Comparison of ENCODE assay signal across 8 mouse cellular contexts in genomic region chr11:97745331-97745721, GRCm38 (mm10). TPM values are rescaled to one million over a fixed set of nuclear protein-coding genes. Genes with fewer than 3 reads are reported as not detected.
DNase-seq lines count a peak whose midpoint lies in the region; ATAC-seq and TF ChIP-seq lines count a peak whose summit lies in the region.

No protein-coding gene starts in this region.

- no peak overlapping the region for H3K9ac ChIP-seq in kidney, postnatal 0 days (ENCODE audit: low read depth, low read length)
- H3K9ac ChIP-seq in embryonic facial prominence, embryonic 11.5 days (replicated peaks; ENCODE audit: low read length): no peak overlapping the region; the same call in 1 of the 2 replicates
- no peak overlapping the region for H3K9ac ChIP-seq in hindbrain, embryonic 16.5 days (ENCODE audit: low read depth, low read length)
- no peak overlapping the region; the same call in 1 of the 2 replicates for H3K9ac ChIP-seq in midbrain, embryonic 15.5 days

- peak overlapping the region; percentile 51 for H3K4me2 ChIP-seq in kidney, postnatal 0 days (ENCODE audit: low read length)
- peak overlapping the region; percentile 34 for H3K4me2 ChIP-seq in embryonic facial prominence, embryonic 11.5 days (ENCODE audit: low read depth, low read length)
- H3K4me2 ChIP-seq in hindbrain, embryonic 16.5 days (ENCODE audit: low read length): peak overlapping the region; percentile 88
- peak overlapping the region; percentile 63 for H3K4me2 ChIP-seq in midbrain, embryonic 15.5 days

- peaks cover 20% of the 10 kb centered on the region for H3K4me1 ChIP-seq in kidney, postnatal 0 days (replicated peaks; ENCODE audit: insufficient read depth, low read length)
- H3K4me1 ChIP-seq in embryonic facial prominence, embryonic 11.5 days (ENCODE audit: control insufficient read depth, insufficient read depth, low read length): no peaks in the 10 kb centered on the region; the same call in 1 of the 2 replicates
- peaks cover 21% of the 10 kb centered on the region for H3K4me1 ChIP-seq in hindbrain, embryonic 16.5 days (ENCODE audit: control insufficient read depth, insufficient read depth, low read depth, low read length)
- peaks cover 27% of the 10 kb centered on the region for H3K4me1 ChIP-seq in midbrain, embryonic 15.5 days

- H3K36me3 ChIP-seq in kidney, postnatal 0 days (ENCODE audit: insufficient read depth, low read length): peaks cover 24% of the 10 kb centered on the region; the same call in 1 of the 2 replicates
- no peaks in the 10 kb centered on the region; the same call in 1 of the 2 replicates for H3K36me3 ChIP-seq in embryonic facial prominence, embryonic 11.5 days (replicated peaks; ENCODE audit: control insufficient read depth, insufficient read depth, low read depth, low read length)
- H3K36me3 ChIP-seq in hindbrain, embryonic 16.5 days (ENCODE audit: control insufficient read depth, insufficient read depth, low read length): peaks cover 25% of the 10 kb centered on the region
- H3K36me3 ChIP-seq in midbrain, embryonic 15.5 days (replicated peaks): peaks cover 25% of the 10 kb centered on the region; the same call in 1 of the 2 replicates

- WGBS in kidney, postnatal 0 days: 7% methylated on average over 13 of the region's 13 CpGs
- 11% methylated on average over 13 of the region's 13 CpGs for WGBS in embryonic facial prominence, embryonic 11.5 days
- 7% methylated on average over 13 of the region's 13 CpGs for WGBS in hindbrain, embryonic 16.5 days
- 10% methylated on average over 13 of the region's 13 CpGs for WGBS in midbrain, embryonic 15.5 days

- no peaks in the 10 kb centered on the region for H3K27me3 ChIP-seq in kidney, postnatal 0 days (ENCODE audit: insufficient read depth, low read length)
- H3K27me3 ChIP-seq in embryonic facial prominence, embryonic 11.5 days (ENCODE audit: control insufficient read depth, insufficient read depth, low read length): no peaks in the 10 kb centered on the region
- H3K27me3 ChIP-seq in hindbrain, embryonic 16.5 days (replicated peaks; ENCODE audit: control insufficient read depth, insufficient read depth, low read length): no peaks in the 10 kb centered on the region
- H3K27me3 ChIP-seq in midbrain, embryonic 15.5 days (replicated peaks): no peaks in the 10 kb centered on the region

- no peak overlapping the region for H3K27ac ChIP-seq in kidney, postnatal 0 days
- H3K27ac ChIP-seq in embryonic facial prominence, embryonic 11.5 days (replicated peaks; ENCODE audit: low read depth, low read length): no peak overlapping the region
- 0 out of 2 replicates have a peak overlapping the region, but pooled peaks have one; percentile 44 for H3K27ac ChIP-seq in hindbrain, embryonic 16.5 days (ENCODE audit: low read depth, low read length)
- peak overlapping the region; percentile 100 for H3K27ac ChIP-seq in midbrain, embryonic 15.5 days

- TF ChIP-seq CTCF in kidney, postnatal 0 days (IDR thresholded peaks at IDR 0.05; ENCODE audit: low read depth): no peak

- H3K9me3 ChIP-seq in kidney, postnatal 0 days (replicated peaks; ENCODE audit: low read length): no peaks in the 10 kb centered on the region
- H3K9me3 ChIP-seq in embryonic facial prominence, embryonic 11.5 days (replicated peaks; ENCODE audit: control insufficient read depth, low read length): no peaks in the 10 kb centered on the region
- H3K9me3 ChIP-seq in hindbrain, embryonic 16.5 days (ENCODE audit: control insufficient read depth, low read length): no peaks in the 10 kb centered on the region
- H3K9me3 ChIP-seq in midbrain, embryonic 15.5 days: no peaks in the 10 kb centered on the region

- no peak for ATAC-seq in kidney, postnatal 0 days (replicated peaks; ENCODE audit: low FRiP score, low read depth)
- ATAC-seq in embryonic facial prominence, embryonic 11.5 days (replicated peaks; ENCODE audit: insufficient number of reproducible peaks, low FRiP score, low TSS enrichment, low read depth): no peak
- no peak for ATAC-seq in hindbrain, embryonic 16.5 days
- ATAC-seq in midbrain, embryonic 15.5 days (replicated peaks): peak; percentile 24; the same call in 1 of the 2 replicates
- no peak for ATAC-seq in activated CD4-positive, CD25-positive, alpha-beta regulatory T cell, adult 4 months
- no peak for ATAC-seq in granulocyte monocyte progenitor cell, adult 5-6 weeks (replicated peaks; ENCODE audit: poor library complexity, severe bottlenecking)

- no peak for DNase-seq in kidney, postnatal 0 days (ENCODE audit: low spot score)
- no peak for DNase-seq in kidney, adult 9 months
- no peak for DNase-seq in embryonic facial prominence, embryonic 11.5 days (ENCODE audit: low spot score)
- no peak for DNase-seq in spleen, postnatal 4 days (ENCODE audit: low spot score in 2 of 2)

- peak overlapping the region; percentile 82 for H3K4me3 ChIP-seq in kidney, postnatal 0 days (replicated peaks; ENCODE audit: low read depth, low read length)
- H3K4me3 ChIP-seq in embryonic facial prominence, embryonic 11.5 days (ENCODE audit: low read depth, low read length): peak overlapping the region; percentile 85
- peak overlapping the region; percentile 86 for H3K4me3 ChIP-seq in hindbrain, embryonic 16.5 days (ENCODE audit: low read length)
- peak overlapping the region; percentile 89 for H3K4me3 ChIP-seq in midbrain, embryonic 15.5 days

RNA-seq across cellular contexts. Expression of gene Pip4k2b, which starts 0.8 kb away (rescaled TPM):
- 1.5 TPM in 2 replicates for polyA plus RNA-seq in kidney, postnatal 0 days (2015; fragmentation: Nextera tagmentation; extraction: Ambion mirVana)
- 2.6 and 2.8 TPM in 2 replicates for polyA plus RNA-seq in embryonic facial prominence, embryonic 11.5 days (2014; fragmentation: Nextera tagmentation; extraction: Ambion mirVana)
- polyA plus RNA-seq in hindbrain, embryonic 16.5 days (2015; fragmentation: Nextera tagmentation; extraction: Ambion mirVana): 3.6 and 4.4 TPM in 2 replicates
- polyA plus RNA-seq in midbrain, embryonic 15.5 days (2015; fragmentation: Nextera tagmentation; extraction: Ambion mirVana): 4.3 and 4.9 TPM in 2 replicates
- polyA plus RNA-seq in activated CD4-positive, CD25-positive, alpha-beta regulatory T cell, adult 4 months (2017; shearing (Covaris generic)): 1 to 10 TPM; 2.0 to 2.3 TPM
- total RNA-seq in granulocyte monocyte progenitor cell, adult 5-6 weeks (2014; fragmentation: Nextera tagmentation): 23.4 and 28.1 TPM in 2 replicates
- total RNA-seq in granulocyte monocyte progenitor cell, adult 5-6 weeks (2017): 16.6 and 20.8 TPM in 2 replicates

RNA-seq across cellular contexts. Expression of gene Cwc25, which starts 21.0 kb away (rescaled TPM):
- polyA plus RNA-seq in kidney, postnatal 0 days (2015; fragmentation: Nextera tagmentation; extraction: Ambion mirVana): 13.9 and 14.8 TPM in 2 replicates
- polyA plus RNA-seq in embryonic facial prominence, embryonic 11.5 days (2014; fragmentation: Nextera tagmentation; extraction: Ambion mirVana): 12.9 and 13.1 TPM in 2 replicates
- 14.1 and 16.2 TPM in 2 replicates for polyA plus RNA-seq in hindbrain, embryonic 16.5 days (2015; fragmentation: Nextera tagmentation; extraction: Ambion mirVana)
- 16.2 and 17.6 TPM in 2 replicates for polyA plus RNA-seq in midbrain, embryonic 15.5 days (2015; fragmentation: Nextera tagmentation; extraction: Ambion mirVana)
- 10 to 100 TPM; 21.3 to 22.8 TPM for polyA plus RNA-seq in activated CD4-positive, CD25-positive, alpha-beta regulatory T cell, adult 4 months (2017; shearing (Covaris generic))
- 9.0 and 13.0 TPM in 2 replicates for total RNA-seq in granulocyte monocyte progenitor cell, adult 5-6 weeks (2014; fragmentation: Nextera tagmentation)
- 16.3 and 18.9 TPM in 2 replicates for total RNA-seq in granulocyte monocyte progenitor cell, adult 5-6 weeks (2017)

RNA-seq across cellular contexts. Expression of gene 1700001P01Rik, which starts 30.4 kb away (rescaled TPM):
- polyA plus RNA-seq in kidney, postnatal 0 days (2015; fragmentation: Nextera tagmentation; extraction: Ambion mirVana): not detected in 2 replicates
- not detected in 2 replicates for polyA plus RNA-seq in embryonic facial prominence, embryonic 11.5 days (2014; fragmentation: Nextera tagmentation; extraction: Ambion mirVana)
- 0.44 and 0.91 TPM in 2 replicates for polyA plus RNA-seq in hindbrain, embryonic 16.5 days (2015; fragmentation: Nextera tagmentation; extraction: Ambion mirVana)
- 0.50 and 1.1 TPM in 2 replicates for polyA plus RNA-seq in midbrain, embryonic 15.5 days (2015; fragmentation: Nextera tagmentation; extraction: Ambion mirVana)
- polyA plus RNA-seq in activated CD4-positive, CD25-positive, alpha-beta regulatory T cell, adult 4 months (2017; shearing (Covaris generic)): under 1 TPM in 1 of 2 experiments, not detected in 1; 0.74 TPM
- total RNA-seq in granulocyte monocyte progenitor cell, adult 5-6 weeks (2014; fragmentation: Nextera tagmentation): not detected in 2 replicates
- total RNA-seq in granulocyte monocyte progenitor cell, adult 5-6 weeks (2017): not detected in 2 replicates

RNA-seq across cellular contexts. Expression of gene Rpl23, which starts 36.9 kb away (rescaled TPM):
- polyA plus RNA-seq in kidney, postnatal 0 days (2015; fragmentation: Nextera tagmentation; extraction: Ambion mirVana): 716 and 863 TPM in 2 replicates
- 524 and 537 TPM in 2 replicates for polyA plus RNA-seq in embryonic facial prominence, embryonic 11.5 days (2014; fragmentation: Nextera tagmentation; extraction: Ambion mirVana)
- 252 and 268 TPM in 2 replicates for polyA plus RNA-seq in hindbrain, embryonic 16.5 days (2015; fragmentation: Nextera tagmentation; extraction: Ambion mirVana)
- 259 and 277 TPM in 2 replicates for polyA plus RNA-seq in midbrain, embryonic 15.5 days (2015; fragmentation: Nextera tagmentation; extraction: Ambion mirVana)
- polyA plus RNA-seq in activated CD4-positive, CD25-positive, alpha-beta regulatory T cell, adult 4 months (2017; shearing (Covaris generic)): 1,000 to 10,000 TPM; 1,077 to 1,095 TPM
- total RNA-seq in granulocyte monocyte progenitor cell, adult 5-6 weeks (2014; fragmentation: Nextera tagmentation): 2,177 and 2,335 TPM in 2 replicates
- total RNA-seq in granulocyte monocyte progenitor cell, adult 5-6 weeks (2017): 2,263 and 3,329 TPM in 2 replicates

RNA-seq across cellular contexts. Expression of gene Psmb3, which starts 42.1 kb away (rescaled TPM):
- 504 and 541 TPM in 2 replicates for polyA plus RNA-seq in kidney, postnatal 0 days (2015; fragmentation: Nextera tagmentation; extraction: Ambion mirVana)
- polyA plus RNA-seq in embryonic facial prominence, embryonic 11.5 days (2014; fragmentation: Nextera tagmentation; extraction: Ambion mirVana): 476 and 532 TPM in 2 replicates
- 422 and 438 TPM in 2 replicates for polyA plus RNA-seq in hindbrain, embryonic 16.5 days (2015; fragmentation: Nextera tagmentation; extraction: Ambion mirVana)
- 421 and 431 TPM in 2 replicates for polyA plus RNA-seq in midbrain, embryonic 15.5 days (2015; fragmentation: Nextera tagmentation; extraction: Ambion mirVana)
- polyA plus RNA-seq in activated CD4-positive, CD25-positive, alpha-beta regulatory T cell, adult 4 months (2017; shearing (Covaris generic)): 100 to 1,000 TPM; 422 to 486 TPM
- total RNA-seq in granulocyte monocyte progenitor cell, adult 5-6 weeks (2014; fragmentation: Nextera tagmentation): 181 and 283 TPM in 2 replicates
- total RNA-seq in granulocyte monocyte progenitor cell, adult 5-6 weeks (2017): 168 and 196 TPM in 2 replicates

Comparison
In these comparisons a context has a peak if more than half of its experiments do, and no peak if none do; other contexts are left out.
1. H3K27ac ChIP-seq: peak in hindbrain, embryonic 16.5 days (single experiment) and midbrain, embryonic 15.5 days (single experiment); none in kidney, postnatal 0 days (single experiment) and embryonic facial prominence, embryonic 11.5 days (single experiment).
2. H3K4me2 ChIP-seq: peak in every context shown above with its lines; median percentile 88 in hindbrain, embryonic 16.5 days; 63 in midbrain, embryonic 15.5 days; 51 in kidney, postnatal 0 days; 34 in embryonic facial prominence, embryonic 11.5 days.
3. Peak in every context shown above with its lines, with median percentiles within 50 percentile points of each other: H3K4me3 ChIP-seq.